Mouse (Mus musculus) cerebellum, adult 9-11 months (tissue): ENCODE measurements around the gene Paqr8.

Experiments
- DNase-seq: peaks from one replicate; pipeline ENCODE4 v3.0.0; 2022

Gene Paqr8

DNA sequence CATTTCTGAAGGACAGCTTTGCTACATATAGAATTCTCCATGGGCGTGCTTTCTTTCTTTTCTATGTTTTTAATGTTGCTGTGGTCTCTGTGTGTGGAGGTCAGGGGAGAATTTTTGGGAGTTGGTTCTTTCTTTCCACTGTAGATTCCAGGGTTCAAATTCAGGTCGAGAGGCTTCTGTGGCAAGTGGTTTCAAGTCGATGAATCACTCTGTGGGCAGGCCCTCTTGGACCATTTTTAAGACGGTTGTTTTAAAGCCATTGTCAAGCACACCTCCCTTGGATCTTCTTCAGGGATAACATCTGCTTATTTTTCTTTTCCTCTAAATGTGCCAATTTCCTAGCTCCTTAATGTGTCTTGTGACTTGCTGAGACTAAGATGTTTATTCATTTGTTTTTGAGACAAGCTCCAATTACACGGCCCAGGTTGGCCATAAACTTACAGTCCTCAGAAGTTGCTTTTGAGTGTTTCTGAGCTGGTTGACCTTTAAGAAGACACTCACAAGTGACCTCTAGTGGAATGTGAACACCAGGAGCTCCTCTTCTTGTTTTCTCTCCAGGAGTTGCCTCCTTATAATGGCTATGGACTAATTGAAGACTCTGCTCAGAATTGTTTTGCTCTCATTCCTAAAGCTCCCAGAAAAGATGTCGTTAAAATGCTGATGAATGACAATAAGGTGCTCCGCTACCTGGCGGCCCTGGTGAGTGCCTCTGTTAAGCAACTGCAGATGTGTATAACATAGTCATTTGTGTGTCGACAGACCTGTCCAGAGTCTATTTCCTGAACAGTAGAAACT lies 84.1 kb downstream of the Paqr8 start:
- DNase-seq: no peak

GRCm38 (mm10) chr1:20980553-20980952 lies 90.1 kb downstream of the Paqr8 start:
- DNase-seq: no peak

DNA sequence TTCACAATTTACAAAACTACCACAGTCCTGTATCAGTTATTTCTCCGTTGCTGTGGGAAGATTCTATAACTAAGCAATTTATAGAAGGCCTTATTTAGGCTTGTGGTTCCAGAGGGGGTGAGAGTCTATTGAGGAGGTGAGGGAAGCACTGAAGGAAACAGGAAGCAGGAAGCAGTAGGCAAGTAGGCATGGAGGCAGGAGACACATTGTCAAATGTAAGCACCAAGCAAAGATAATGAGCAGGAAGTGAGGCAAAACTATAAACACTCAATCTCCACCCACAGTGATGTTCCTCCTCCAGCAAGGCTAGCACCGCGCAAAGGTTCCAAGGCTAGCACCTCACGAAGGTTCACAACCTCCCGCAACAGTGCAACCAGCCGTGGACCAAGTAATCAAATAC lies 91.4 kb downstream of the Paqr8 start:
- no peak for DNase-seq

- no peak for DNase-seq
These were observed 93.7 kb downstream of the Paqr8 start for GRCm38 (mm10) chr1:20984103-20984502.

DNA sequence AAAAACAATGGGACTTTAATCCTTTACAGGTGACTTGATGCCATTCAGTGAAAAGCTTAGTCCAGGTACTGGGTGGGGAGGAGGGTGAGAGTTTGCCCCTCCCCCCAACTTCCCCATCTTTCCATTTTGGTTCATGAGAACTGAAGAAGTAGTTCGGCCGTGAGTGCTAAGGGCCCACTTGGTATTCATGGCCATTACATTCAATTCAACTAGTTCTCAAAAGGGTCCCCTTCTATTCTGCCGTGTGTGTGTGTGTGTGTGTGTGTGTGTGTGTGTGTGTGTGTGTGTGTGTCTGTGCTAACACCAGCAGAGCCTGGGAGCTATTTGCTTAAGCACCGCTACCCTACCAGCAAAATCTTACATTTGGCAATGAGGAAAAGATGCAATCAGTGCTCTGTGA lies 94.2 kb downstream of the Paqr8 start:
- DNase-seq: no peak

GRCm38 (mm10) chr1:20986378-20987056 lies 96.1 kb downstream of the Paqr8 start:
- no peak for DNase-seq
